Mouse (Mus musculus): ENCODE data around the gene Nop58. TPM values are rescaled to one million over a fixed set of nuclear protein-coding genes. Genes with fewer than 3 reads are reported as not detected.
"Not testable (repeated sequence)": the region's sequence is repeated elsewhere in the genome, so short reads cannot be mapped to it uniquely, and the experiment has no call there.

Nop58 gene
- polyA plus RNA-seq, 1 experiment = 25.5 TPM

DNA sequence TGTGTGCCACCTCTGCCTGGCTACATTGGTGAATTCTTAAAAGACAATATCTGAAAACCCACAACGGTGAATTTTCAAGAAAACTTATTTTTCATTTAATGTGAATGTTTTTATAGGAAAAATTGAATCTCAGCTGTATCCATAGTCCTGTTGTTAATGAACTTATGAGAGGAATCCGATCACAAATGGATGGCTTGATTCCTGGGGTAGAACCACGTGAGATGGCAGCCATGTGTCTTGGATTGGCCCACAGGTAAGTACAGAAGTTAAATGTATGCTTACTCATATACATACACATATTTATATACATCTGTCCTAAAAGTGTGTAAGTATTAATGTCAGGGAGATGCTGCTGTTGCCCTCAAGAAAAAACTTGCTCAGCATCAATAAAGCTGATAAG is 13.4 kb downstream of the Nop58 start:
- no peak for TF ChIP-seq POLR2A (IDR thresholded peaks at IDR 0.05; ENCODE audit: borderline replicate concordance, low read depth, low read length)
- TF ChIP-seq CTCF (IDR thresholded peaks at IDR 0.05; ENCODE audit: low read depth, low read length) = no peak
- H3K4me3 ChIP-seq (ENCODE audit: insufficient read depth, low read length) = no peak overlapping the region
- peaks cover 2% of the 10 kb centered on the region; the same call in 1 of the 2 replicates for H3K4me1 ChIP-seq (ENCODE audit: control insufficient read depth, insufficient read depth, low read length)
- no peak overlapping the region for H3K27ac ChIP-seq (ENCODE audit: insufficient read depth, low read depth, low read length)

DNA sequence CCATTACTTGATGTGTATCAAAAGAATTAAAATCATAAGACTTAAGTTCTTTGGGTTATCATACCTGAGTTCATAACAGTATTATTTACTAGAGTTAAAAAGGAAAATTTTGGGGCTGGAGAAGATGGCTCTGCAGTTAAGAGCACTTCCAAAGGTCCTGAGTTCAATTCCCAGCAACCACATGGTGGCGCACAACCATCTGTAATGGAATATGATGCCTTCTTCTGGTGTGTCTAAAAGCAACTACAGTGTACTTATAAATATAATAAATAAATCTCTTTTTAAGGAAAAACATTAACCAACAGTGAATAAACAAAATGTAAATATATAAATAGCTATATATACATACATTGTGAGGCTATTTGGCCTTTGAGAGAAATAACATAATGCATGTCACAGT is 17.0 kb downstream of the Nop58 start:
- Histone ChIP-seq H3K27ac (ENCODE audit: insufficient read depth, low read depth, low read length) (no peak overlapping the region), H3K4me3 (ENCODE audit: insufficient read depth, low read length) (no peak overlapping the region), H3K4me1 (ENCODE audit: control insufficient read depth, insufficient read depth, low read length) (peaks cover 12% of the 10 kb centered on the region)
- no peak for TF ChIP-seq CTCF (IDR thresholded peaks at IDR 0.05; ENCODE audit: low read depth, low read length)
- no peak for TF ChIP-seq POLR2A (IDR thresholded peaks at IDR 0.05; ENCODE audit: borderline replicate concordance, low read depth, low read length)

DNA sequence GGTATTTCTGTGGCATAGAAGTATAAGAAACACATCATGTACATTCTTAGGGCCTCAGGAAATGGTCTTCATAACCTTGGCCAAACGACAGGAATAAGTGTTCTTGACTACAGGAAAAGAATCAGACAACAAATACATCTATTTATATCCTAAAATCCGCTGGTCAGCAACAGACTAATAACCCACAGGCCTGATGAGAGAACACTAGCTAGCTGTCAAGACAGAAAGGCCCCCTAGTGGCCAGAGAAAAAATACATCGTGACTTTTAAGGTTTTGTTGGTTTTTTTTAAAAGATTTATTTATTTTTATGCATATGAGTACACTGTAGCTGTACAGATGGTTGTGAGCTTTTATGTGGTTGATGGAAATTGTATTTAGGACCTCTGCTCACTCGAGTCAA is 35.1 kb downstream of the Nop58 start:
- H3K4me3 ChIP-seq (ENCODE audit: insufficient read depth, low read length) = no peak overlapping the region
- peak overlapping the region; percentile 7; the same call in 1 of the 2 replicates for H3K27ac ChIP-seq (ENCODE audit: insufficient read depth, low read depth, low read length)
- peaks cover 7% of the 10 kb centered on the region; the same call in 1 of the 2 replicates for H3K4me1 ChIP-seq (ENCODE audit: control insufficient read depth, insufficient read depth, low read length)
- TF ChIP-seq CTCF (IDR thresholded peaks at IDR 0.05; ENCODE audit: low read depth, low read length) = no peak
- TF ChIP-seq POLR2A (IDR thresholded peaks at IDR 0.05; ENCODE audit: borderline replicate concordance, low read depth, low read length) = no peak

- no peak for TF ChIP-seq POLR2A (IDR thresholded peaks at IDR 0.05; ENCODE audit: borderline replicate concordance, low read depth, low read length)
- no peak for TF ChIP-seq CTCF (IDR thresholded peaks at IDR 0.05; ENCODE audit: low read depth, low read length)
- Histone ChIP-seq H3K4me3 (ENCODE audit: insufficient read depth, low read length) (no peak overlapping the region), H3K4me1 (ENCODE audit: control insufficient read depth, insufficient read depth, low read length) (peaks cover under 1% of the 10 kb centered on the region; the same call in 1 of the 2 replicates), H3K27ac (ENCODE audit: insufficient read depth, low read depth, low read length) (no peak overlapping the region)
These were observed 40.9 kb downstream of the Nop58 start for GRCm38 (mm10) chr1:59725661-59726060.

- H3K4me3 ChIP-seq (ENCODE audit: insufficient read depth, low read length) = no peak overlapping the region
- TF ChIP-seq CTCF (IDR thresholded peaks at IDR 0.05; ENCODE audit: low read depth, low read length) (no peak), POLR2A (IDR thresholded peaks at IDR 0.05; ENCODE audit: borderline replicate concordance, low read depth, low read length) (no peak)
- no peaks in the 10 kb centered on the region for H3K4me1 ChIP-seq (ENCODE audit: control insufficient read depth, insufficient read depth, low read length)
- H3K27ac ChIP-seq (ENCODE audit: insufficient read depth, low read depth, low read length) = no peak overlapping the region
These were observed 45.3 kb downstream of the Nop58 start for GRCm38 (mm10) chr1:59730106-59730505.

DNA sequence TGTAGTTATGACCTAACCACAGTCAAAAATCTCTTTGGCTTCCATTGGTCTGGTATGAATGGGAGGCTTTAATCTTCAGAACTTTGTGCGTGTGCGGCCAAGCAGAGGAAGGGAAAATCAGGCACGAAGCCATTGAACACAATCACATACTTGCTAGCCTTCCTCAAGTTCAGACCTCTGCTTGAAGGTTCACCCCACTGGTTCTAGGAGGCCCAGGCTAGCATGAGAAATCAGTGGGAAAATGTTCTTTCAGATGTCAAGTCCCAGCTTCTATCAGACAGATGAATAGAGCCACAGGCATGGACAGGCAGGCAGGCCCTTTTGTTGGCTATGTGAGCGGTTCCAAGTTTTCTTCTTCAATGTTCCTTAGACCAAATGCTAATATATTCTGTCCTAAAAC is 46.0 kb downstream of the Nop58 start:
- H3K4me1 ChIP-seq (ENCODE audit: control insufficient read depth, insufficient read depth, low read length) = no peaks in the 10 kb centered on the region
- H3K27ac ChIP-seq (ENCODE audit: insufficient read depth, low read depth, low read length) = no peak overlapping the region
- TF ChIP-seq POLR2A (IDR thresholded peaks at IDR 0.05; ENCODE audit: borderline replicate concordance, low read depth, low read length) (no peak), CTCF (IDR thresholded peaks at IDR 0.05; ENCODE audit: low read depth, low read length) (no peak)
- H3K4me3 ChIP-seq (ENCODE audit: insufficient read depth, low read length) = no peak overlapping the region

DNA sequence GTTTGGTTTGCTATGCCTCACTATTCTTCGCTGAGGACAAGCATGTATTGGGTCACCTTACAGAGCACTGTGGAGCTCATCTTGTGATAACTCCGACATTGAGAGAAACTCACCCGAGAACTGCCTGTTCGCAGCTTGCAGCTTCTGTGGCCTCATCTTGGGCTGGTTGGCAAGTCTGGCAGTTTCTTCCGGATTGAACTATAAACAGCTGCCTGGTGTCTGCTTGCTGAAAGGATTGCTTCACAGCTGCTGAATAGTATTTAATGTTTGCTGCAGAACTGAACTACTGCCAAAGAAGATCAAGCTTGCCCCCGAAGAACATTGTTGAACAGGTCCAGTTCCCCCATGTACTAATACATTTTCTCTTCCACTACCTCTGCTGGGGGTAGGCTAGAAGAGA is 49.3 kb downstream of the Nop58 start:
- Histone ChIP-seq H3K4me1 (ENCODE audit: control insufficient read depth, insufficient read depth, low read length) (no peaks in the 10 kb centered on the region), H3K27ac (ENCODE audit: insufficient read depth, low read depth, low read length) (no peak overlapping the region), H3K4me3 (ENCODE audit: insufficient read depth, low read length) (no peak overlapping the region)
- no peak for TF ChIP-seq POLR2A (IDR thresholded peaks at IDR 0.05; ENCODE audit: borderline replicate concordance, low read depth, low read length)
- no peak for TF ChIP-seq CTCF (IDR thresholded peaks at IDR 0.05; ENCODE audit: low read depth, low read length)

GRCm38 (mm10) chr1:59738768-59739414 is 54.1 kb downstream of the Nop58 start:
- TF ChIP-seq CTCF (IDR thresholded peaks at IDR 0.05; ENCODE audit: low read depth, low read length) = no peak
- TF ChIP-seq POLR2A (IDR thresholded peaks at IDR 0.05; ENCODE audit: borderline replicate concordance, low read depth, low read length) = no peak
- H3K27ac ChIP-seq (ENCODE audit: insufficient read depth, low read depth, low read length) = no peak overlapping the region
- no peak overlapping the region for H3K4me3 ChIP-seq (ENCODE audit: insufficient read depth, low read length)
- H3K4me1 ChIP-seq (ENCODE audit: control insufficient read depth, insufficient read depth, low read length) = no peaks in the 10 kb centered on the region

- no peak overlapping the region for H3K27ac ChIP-seq (ENCODE audit: insufficient read depth, low read depth, low read length)
- TF ChIP-seq CTCF (IDR thresholded peaks at IDR 0.05; ENCODE audit: low read depth, low read length) (no peak), POLR2A (IDR thresholded peaks at IDR 0.05; ENCODE audit: borderline replicate concordance, low read depth, low read length) (no peak)
- no peak overlapping the region for H3K4me3 ChIP-seq (ENCODE audit: insufficient read depth, low read length)
- H3K4me1 ChIP-seq (ENCODE audit: control insufficient read depth, insufficient read depth, low read length) = no peaks in the 10 kb centered on the region
These were observed 55.0 kb downstream of the Nop58 start for GRCm38 (mm10) chr1:59739577-59740354.

- H3K27ac ChIP-seq (ENCODE audit: insufficient read depth, low read depth, low read length) = no peak overlapping the region
- no peak overlapping the region for H3K4me3 ChIP-seq (ENCODE audit: insufficient read depth, low read length)
- peaks cover 4% of the 10 kb centered on the region for H3K4me1 ChIP-seq (ENCODE audit: control insufficient read depth, insufficient read depth, low read length)
- TF ChIP-seq CTCF (IDR thresholded peaks at IDR 0.05; ENCODE audit: low read depth, low read length) (no peak), POLR2A (IDR thresholded peaks at IDR 0.05; ENCODE audit: borderline replicate concordance, low read depth, low read length) (no peak)
These were observed 64.3 kb downstream of the Nop58 start for GRCm38 (mm10) chr1:59749047-59749446.

GRCm38 (mm10) chr1:59749724-59750123 is 65.0 kb downstream of the Nop58 start:
- not testable (repeated sequence) for H3K4me3 ChIP-seq (ENCODE audit: insufficient read depth, low read length); H3K27ac ChIP-seq (ENCODE audit: insufficient read depth, low read depth, low read length); H3K4me1 ChIP-seq (ENCODE audit: control insufficient read depth, insufficient read depth, low read length)
